Mouse (Mus musculus): Measurements from ENCODE around the gene Hic1.
A peak's percentile ranks its signal among the peaks of the same experiment; 100 is the strongest.

The Hic1 gene

GRCm38 (mm10) chr11:75167643-75168589 is 1.4 kb downstream of the Hic1 start:
- no peak for DNase-seq (ENCODE audit: low spot score)

GRCm38 (mm10) chr11:75166861-75167642 is 2.3 kb downstream of the Hic1 start:
- no peak for DNase-seq (ENCODE audit: low spot score)

- no peak for DNase-seq (ENCODE audit: low spot score)
Observed at GRCm38 (mm10) chr11:75166193-75166842, 3.0 kb downstream of the Hic1 start.

- DNase-seq (ENCODE audit: low spot score): peak; percentile 52
Observed at GRCm38 (mm10) chr11:75165441-75166192, 3.7 kb downstream of the Hic1 start.

- no peak for DNase-seq (ENCODE audit: low spot score)
Observed at GRCm38 (mm10) chr11:75164750-75165149, 4.6 kb downstream of the Hic1 start.

GRCm38 (mm10) chr11:75164051-75164450 is 5.3 kb downstream of the Hic1 start:
- no peak for DNase-seq (ENCODE audit: low spot score)

GRCm38 (mm10) chr11:75163379-75163778 is 5.9 kb downstream of the Hic1 start:
- DNase-seq (ENCODE audit: low spot score): no peak

GRCm38 (mm10) chr11:75162591-75163080 is 6.7 kb downstream of the Hic1 start:
- DNase-seq (ENCODE audit: low spot score): no peak

GRCm38 (mm10) chr11:75161417-75162008 is 7.8 kb downstream of the Hic1 start:
- no peak for DNase-seq (ENCODE audit: low spot score)

GRCm38 (mm10) chr11:75160954-75161353 is 8.4 kb downstream of the Hic1 start:
- no peak for DNase-seq (ENCODE audit: low spot score)

GRCm38 (mm10) chr11:75159564-75159963 is 9.8 kb downstream of the Hic1 start:
- no peak for DNase-seq (ENCODE audit: low spot score)

GRCm38 (mm10) chr11:75158432-75158831 is 10.9 kb downstream of the Hic1 start:
- DNase-seq (ENCODE audit: low spot score): no peak

- no peak for DNase-seq (ENCODE audit: low spot score)
Observed at GRCm38 (mm10) chr11:75157901-75158300, 11.4 kb downstream of the Hic1 start.

- no peak for DNase-seq (ENCODE audit: low spot score)
Observed at GRCm38 (mm10) chr11:75157037-75157436, 12.3 kb downstream of the Hic1 start.

GRCm38 (mm10) chr11:75156416-75156815 is 12.9 kb downstream of the Hic1 start:
- DNase-seq (ENCODE audit: low spot score): no peak

- DNase-seq (ENCODE audit: low spot score): no peak
Observed at GRCm38 (mm10) chr11:75155985-75156384, 13.3 kb downstream of the Hic1 start.

GRCm38 (mm10) chr11:75154053-75154585 is 15.2 kb downstream of the Hic1 start:
- DNase-seq (ENCODE audit: low spot score): no peak

GRCm38 (mm10) chr11:75152603-75153557 is 16.4 kb downstream of the Hic1 start:
- no peak for DNase-seq (ENCODE audit: low spot score)

- DNase-seq (ENCODE audit: low spot score): no peak
Observed at GRCm38 (mm10) chr11:75150346-75150745, 19.0 kb downstream of the Hic1 start.

Data from yolk sac, embryonic 10.5 days (tissue).